Mouse (Mus musculus): ENCODE measurements around the gene Otos. TPM values are rescaled to one million over a fixed set of nuclear protein-coding genes. Genes with fewer than 3 reads are reported as not detected.

Otos gene
- polyA plus RNA-seq, 1 experiment from 2014 or later, result 0.09 TPM

DNA sequence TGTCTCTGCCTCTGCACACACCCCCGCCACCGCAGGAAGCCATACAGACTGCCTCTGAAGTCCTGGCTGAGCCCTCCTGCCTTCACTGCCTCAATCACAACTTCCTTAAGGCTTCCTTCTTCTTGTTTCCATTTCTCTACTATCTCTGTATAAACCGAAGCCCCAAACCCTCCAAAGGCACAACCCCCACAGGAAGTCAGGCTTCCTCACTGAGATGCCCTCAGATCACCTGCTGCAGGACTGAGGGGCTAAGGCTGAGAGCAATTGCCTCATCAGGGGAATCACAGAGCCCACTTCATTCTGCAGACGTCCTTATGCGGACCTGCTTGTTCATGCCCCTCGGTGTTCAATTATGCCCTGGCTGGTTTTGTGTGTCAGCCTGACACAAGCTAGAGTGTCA is 8.2 kb downstream of the Otos start:
- H3K4me1 ChIP-seq (replicated peaks; ENCODE audit: control insufficient read depth, insufficient read depth, low read length), result no peaks in the 10 kb centered on the region
- DNase-seq (ENCODE audit: low spot score), result no peak
- peak overlapping the region; percentile 77; the same call in 1 of the 2 replicates for H3K9ac ChIP-seq (ENCODE audit: low read depth, low read length)

DNA sequence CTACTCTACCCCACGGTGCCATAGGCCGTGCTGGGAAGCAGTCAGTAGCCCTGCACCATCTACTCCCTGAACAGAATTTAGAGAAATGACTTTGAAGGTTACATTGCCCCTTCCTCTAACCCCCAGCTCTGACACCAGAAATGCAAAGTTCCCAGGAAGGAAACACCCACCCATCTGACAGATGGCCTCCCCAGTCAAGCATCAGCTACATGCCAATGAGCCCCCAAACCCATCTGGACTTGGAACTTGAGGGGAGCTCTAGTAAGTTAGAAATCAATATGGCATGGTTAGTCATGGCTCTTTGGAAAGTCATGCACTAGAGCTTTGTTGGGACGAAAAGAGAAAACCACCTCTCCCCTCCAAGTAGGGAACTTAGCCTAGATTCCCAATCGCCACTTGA is 9.9 kb downstream of the Otos start:
- Histone ChIP-seq H3K27ac (ENCODE audit: low read depth, low read length) (no peak overlapping the region), H3K36me3 (ENCODE audit: control insufficient read depth, insufficient read depth, low read length) (no peaks in the 10 kb centered on the region; the same call in 1 of the 2 replicates), H3K9ac (ENCODE audit: low read depth, low read length) (no peak overlapping the region), H3K27me3 (ENCODE audit: control insufficient read depth, insufficient read depth, low read length) (no peaks in the 10 kb centered on the region), H3K4me2 (replicated peaks; ENCODE audit: low read depth, low read length) (no peak overlapping the region), H3K9me3 (ENCODE audit: control insufficient read depth, low read length) (no peaks in the 10 kb centered on the region), H3K4me1 (replicated peaks; ENCODE audit: control insufficient read depth, insufficient read depth, low read length) (no peaks in the 10 kb centered on the region), H3K4me3 (ENCODE audit: low read depth, low read length) (no peak overlapping the region)
- no peak for ATAC-seq (ENCODE audit: low FRiP score)
- DNase-seq (ENCODE audit: low spot score), result no peak
- 94% methylated on average over 4 of the region's 4 CpGs for WGBS

More for the DNA sequence above, 8.2 kb downstream of the Otos start:
- H3K27me3 ChIP-seq (ENCODE audit: control insufficient read depth, insufficient read depth, low read length), result no peaks in the 10 kb centered on the region
- WGBS, result 91% methylated on average over 6 of the region's 6 CpGs
- no peaks in the 10 kb centered on the region; the same call in 1 of the 2 replicates for H3K36me3 ChIP-seq (ENCODE audit: control insufficient read depth, insufficient read depth, low read length)
- peak overlapping the region; percentile 91; the same call in 1 of the 2 replicates for H3K4me2 ChIP-seq (replicated peaks; ENCODE audit: low read depth, low read length)
- no peaks in the 10 kb centered on the region for H3K9me3 ChIP-seq (ENCODE audit: control insufficient read depth, low read length)
- no peak overlapping the region for H3K4me3 ChIP-seq (ENCODE audit: low read depth, low read length)
- H3K27ac ChIP-seq (ENCODE audit: low read depth, low read length), result no peak overlapping the region
- ATAC-seq (ENCODE audit: low FRiP score), result no peak

DNA sequence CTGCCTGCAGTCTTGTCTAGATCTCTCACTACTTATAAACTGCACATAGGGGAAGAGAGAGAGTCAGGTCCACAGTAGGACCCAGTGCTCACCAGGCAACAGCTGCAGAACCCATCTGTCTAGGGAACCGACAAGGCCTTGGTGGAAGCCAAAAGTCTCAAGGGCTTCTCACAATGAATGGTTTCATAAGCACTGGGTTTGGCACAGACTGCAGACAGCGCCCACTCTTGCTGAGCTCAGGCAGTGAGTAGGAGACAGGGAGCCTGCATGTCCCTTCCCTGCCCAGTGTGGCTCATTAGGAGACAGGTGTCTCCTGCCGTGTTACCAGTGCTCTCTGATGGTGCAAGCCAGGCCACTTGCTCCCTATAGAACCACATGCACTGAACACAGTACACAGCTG is 10.5 kb downstream of the Otos start:
- no peak for DNase-seq (ENCODE audit: low spot score)
- no peaks in the 10 kb centered on the region; the same call in 1 of the 2 replicates for H3K36me3 ChIP-seq (ENCODE audit: control insufficient read depth, insufficient read depth, low read length)
- 84% methylated on average over 3 of the region's 3 CpGs for WGBS

DNA sequence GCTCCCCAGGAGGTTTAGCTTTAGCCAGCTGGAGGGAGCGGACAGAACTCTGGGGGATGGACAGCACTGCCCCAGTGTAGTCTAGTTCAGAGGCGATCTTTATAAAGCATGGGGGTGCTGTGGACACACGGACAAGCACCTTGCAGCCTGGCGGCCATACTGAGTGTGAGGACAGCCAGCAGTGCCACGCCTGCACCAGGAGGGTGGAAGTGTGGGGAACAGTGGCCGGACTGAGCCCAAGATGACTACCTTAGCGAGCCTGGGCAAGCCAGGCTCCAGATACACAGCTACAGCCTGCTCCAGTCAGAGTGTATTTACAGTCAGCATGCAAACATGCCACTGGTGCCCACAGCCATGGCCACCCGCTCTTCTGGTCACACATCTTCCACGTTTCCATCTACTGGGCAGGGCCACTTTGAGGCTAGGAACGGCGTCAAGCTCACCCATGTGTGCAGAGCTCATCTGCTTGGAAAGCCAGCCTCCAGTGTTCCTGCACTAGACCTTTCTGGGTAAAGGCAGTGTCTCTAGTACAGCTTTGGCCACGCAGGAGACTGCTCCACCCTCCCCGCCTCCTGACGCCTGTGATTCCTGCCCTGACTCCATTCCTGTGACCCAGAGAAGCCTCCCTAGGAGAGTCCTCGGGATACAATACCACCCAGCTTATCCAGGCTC is 11.0 kb downstream of the Otos start:
- Histone ChIP-seq H3K9me3 (ENCODE audit: control insufficient read depth, low read length) (no peaks in the 10 kb centered on the region), H3K4me2 (replicated peaks; ENCODE audit: low read depth, low read length) (no peak overlapping the region), H3K4me1 (replicated peaks; ENCODE audit: control insufficient read depth, insufficient read depth, low read length) (no peaks in the 10 kb centered on the region), H3K36me3 (ENCODE audit: control insufficient read depth, insufficient read depth, low read length) (no peaks in the 10 kb centered on the region; the same call in 1 of the 2 replicates), H3K4me3 (ENCODE audit: low read depth, low read length) (no peak overlapping the region), H3K9ac (ENCODE audit: low read depth, low read length) (no peak overlapping the region), H3K27me3 (ENCODE audit: control insufficient read depth, insufficient read depth, low read length) (no peaks in the 10 kb centered on the region), H3K27ac (ENCODE audit: low read depth, low read length) (no peak overlapping the region)
- 93% methylated on average over 15 of the region's 15 CpGs for WGBS
- ATAC-seq (ENCODE audit: low FRiP score) (no peak), DNase-seq (ENCODE audit: low spot score) (no peak)

More for the DNA sequence above, 10.5 kb downstream of the Otos start:
- no peak overlapping the region for H3K4me3 ChIP-seq (ENCODE audit: low read depth, low read length)
- H3K27me3 ChIP-seq (ENCODE audit: control insufficient read depth, insufficient read depth, low read length), result no peaks in the 10 kb centered on the region
- H3K9ac ChIP-seq (ENCODE audit: low read depth, low read length), result no peak overlapping the region
- H3K4me2 ChIP-seq (replicated peaks; ENCODE audit: low read depth, low read length), result no peak overlapping the region
- no peaks in the 10 kb centered on the region for H3K9me3 ChIP-seq (ENCODE audit: control insufficient read depth, low read length)
- H3K4me1 ChIP-seq (replicated peaks; ENCODE audit: control insufficient read depth, insufficient read depth, low read length), result no peaks in the 10 kb centered on the region
- ATAC-seq (ENCODE audit: low FRiP score), result no peak
- H3K27ac ChIP-seq (ENCODE audit: low read depth, low read length), result no peak overlapping the region

DNA sequence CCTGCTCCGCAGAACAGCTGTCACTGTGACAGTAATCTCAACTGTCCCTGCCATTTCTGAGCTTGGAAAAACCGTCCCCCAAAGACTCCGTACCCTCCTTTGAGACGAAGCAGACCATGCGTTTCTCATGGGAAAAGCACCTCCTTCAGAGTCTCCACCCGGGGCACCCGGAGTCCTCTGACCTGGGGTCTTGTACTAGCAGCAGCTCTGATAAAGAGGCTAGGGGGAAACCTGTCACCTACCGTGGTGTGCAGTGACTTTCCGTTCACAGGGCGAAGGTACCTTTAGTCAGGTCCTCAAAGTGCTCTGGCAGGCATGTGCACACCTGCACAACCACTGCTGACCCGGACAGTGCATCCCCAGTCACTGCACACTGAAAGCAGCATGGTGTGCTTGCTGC is 12.0 kb downstream of the Otos start:
- no peak overlapping the region for H3K9ac ChIP-seq (ENCODE audit: low read depth, low read length)
- no peak overlapping the region for H3K27ac ChIP-seq (ENCODE audit: low read depth, low read length)
- H3K4me1 ChIP-seq (replicated peaks; ENCODE audit: control insufficient read depth, insufficient read depth, low read length), result no peaks in the 10 kb centered on the region
- no peak for DNase-seq (ENCODE audit: low spot score)
- no peak for ATAC-seq (ENCODE audit: low FRiP score)
- no peak overlapping the region for H3K4me2 ChIP-seq (replicated peaks; ENCODE audit: low read depth, low read length)
- H3K36me3 ChIP-seq (ENCODE audit: control insufficient read depth, insufficient read depth, low read length), result no peaks in the 10 kb centered on the region; the same call in 1 of the 2 replicates
- no peaks in the 10 kb centered on the region for H3K27me3 ChIP-seq (ENCODE audit: control insufficient read depth, insufficient read depth, low read length)
- WGBS, result 92% methylated on average over 11 of the region's 11 CpGs
- H3K4me3 ChIP-seq (ENCODE audit: low read depth, low read length), result no peak overlapping the region
- no peaks in the 10 kb centered on the region for H3K9me3 ChIP-seq (ENCODE audit: control insufficient read depth, low read length)

DNA sequence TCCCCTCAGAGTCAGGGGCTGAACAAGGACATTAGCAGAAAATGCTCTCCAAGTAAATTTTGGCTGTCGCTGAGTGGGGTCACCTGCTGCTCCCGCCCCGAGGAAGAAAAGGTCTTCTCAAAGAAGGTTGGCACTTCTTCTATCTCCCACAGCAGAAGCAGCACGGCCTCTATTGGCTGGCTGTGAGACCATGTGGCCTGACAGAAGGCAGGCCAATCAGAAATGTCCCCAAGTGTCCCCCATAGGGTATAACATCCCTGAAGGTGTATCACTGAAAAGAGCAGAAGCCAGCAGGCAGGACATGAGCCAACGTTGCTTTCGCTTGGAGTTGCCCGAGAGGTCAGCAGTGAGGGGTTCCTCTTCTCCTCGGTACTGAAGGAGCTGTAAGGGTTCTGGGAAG is 12.6 kb downstream of the Otos start:
- peak overlapping the region; percentile 17; the same call in 1 of the 2 replicates for H3K27ac ChIP-seq (ENCODE audit: low read depth, low read length)
- 90% methylated on average over 8 of the region's 8 CpGs for WGBS
- H3K27me3 ChIP-seq (ENCODE audit: control insufficient read depth, insufficient read depth, low read length), result no peaks in the 10 kb centered on the region
- no peaks in the 10 kb centered on the region for H3K9me3 ChIP-seq (ENCODE audit: control insufficient read depth, low read length)
- H3K4me3 ChIP-seq (ENCODE audit: low read depth, low read length), result no peak overlapping the region
- H3K9ac ChIP-seq (ENCODE audit: low read depth, low read length), result no peak overlapping the region
- H3K4me1 ChIP-seq (replicated peaks; ENCODE audit: control insufficient read depth, insufficient read depth, low read length), result no peaks in the 10 kb centered on the region
- H3K4me2 ChIP-seq (replicated peaks; ENCODE audit: low read depth, low read length), result no peak overlapping the region
- DNase-seq (ENCODE audit: low spot score) (no peak), ATAC-seq (ENCODE audit: low FRiP score) (no peak)
- H3K36me3 ChIP-seq (ENCODE audit: control insufficient read depth, insufficient read depth, low read length), result no peaks in the 10 kb centered on the region; the same call in 1 of the 2 replicates

DNA sequence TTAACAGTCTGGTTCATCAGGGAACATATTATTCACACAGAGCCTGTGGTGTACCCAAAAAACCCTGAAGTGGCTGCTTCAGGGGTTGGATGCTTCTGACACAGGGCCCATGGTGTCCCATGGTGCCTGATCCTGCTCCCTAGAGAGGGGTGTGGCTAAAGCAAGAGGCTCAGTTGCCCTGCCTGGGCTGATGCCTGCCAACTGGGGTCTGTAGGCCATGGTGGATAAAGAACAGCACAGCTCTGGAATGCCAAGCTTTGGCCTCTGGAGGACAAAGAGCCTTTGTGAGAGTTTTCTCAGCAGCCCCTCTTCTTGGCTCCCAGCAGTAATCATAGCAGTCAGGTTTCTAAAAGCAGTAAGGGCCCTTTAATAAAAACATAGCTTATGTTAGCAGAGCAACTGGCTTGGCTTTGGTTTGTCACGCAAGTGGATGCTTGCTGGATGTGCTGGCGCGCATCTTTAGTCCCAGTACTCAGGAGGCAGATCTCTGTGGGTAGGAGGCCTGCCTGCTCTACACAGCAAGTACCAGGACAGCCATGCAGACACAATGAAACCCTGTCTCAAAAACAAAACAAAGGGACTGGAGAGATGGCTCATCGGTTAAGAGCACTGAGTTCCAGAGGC is 13.6 kb downstream of the Otos start:
- 73% methylated on average over 4 of the region's 4 CpGs for WGBS
- DNase-seq (ENCODE audit: low spot score) (peak; percentile 22), ATAC-seq (ENCODE audit: low FRiP score) (peak; percentile 69)
- no peaks in the 10 kb centered on the region for H3K27me3 ChIP-seq (ENCODE audit: control insufficient read depth, insufficient read depth, low read length)
- no peaks in the 10 kb centered on the region for H3K9me3 ChIP-seq (ENCODE audit: control insufficient read depth, low read length)
- H3K4me2 ChIP-seq (replicated peaks; ENCODE audit: low read depth, low read length), result no peak overlapping the region
- no peak overlapping the region for H3K9ac ChIP-seq (ENCODE audit: low read depth, low read length)
- peak overlapping the region; percentile 30; the same call in 1 of the 2 replicates for H3K27ac ChIP-seq (ENCODE audit: low read depth, low read length)
- H3K36me3 ChIP-seq (ENCODE audit: control insufficient read depth, insufficient read depth, low read length), result no peaks in the 10 kb centered on the region; the same call in 1 of the 2 replicates
- no peak overlapping the region for H3K4me3 ChIP-seq (ENCODE audit: low read depth, low read length)
- no peaks in the 10 kb centered on the region for H3K4me1 ChIP-seq (replicated peaks; ENCODE audit: control insufficient read depth, insufficient read depth, low read length)

DNA sequence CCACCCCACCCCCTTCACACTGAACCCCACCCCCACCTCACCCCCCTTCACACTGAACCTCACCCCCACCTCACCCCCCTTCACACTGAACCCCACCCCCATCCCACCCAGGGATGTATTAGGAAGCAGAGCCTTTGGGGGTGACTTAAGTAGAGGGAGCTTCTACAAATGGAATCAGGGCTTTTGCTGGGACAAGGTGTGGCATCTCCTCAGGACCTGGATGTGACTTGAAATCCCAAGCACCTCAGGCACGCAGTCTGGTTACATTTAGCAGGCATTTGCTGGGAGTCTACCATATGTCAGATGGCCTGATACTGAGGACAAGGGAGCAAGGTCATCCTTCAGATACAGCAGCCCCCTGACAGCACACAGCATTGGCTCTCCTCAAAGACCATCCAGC is 14.1 kb downstream of the Otos start:
- H3K9ac ChIP-seq (ENCODE audit: low read depth, low read length), result no peak overlapping the region
- no peaks in the 10 kb centered on the region; the same call in 1 of the 2 replicates for H3K36me3 ChIP-seq (ENCODE audit: control insufficient read depth, insufficient read depth, low read length)
- ATAC-seq (ENCODE audit: low FRiP score) (peak; percentile 21; the same call in 1 of the 2 replicates), DNase-seq (ENCODE audit: low spot score) (no peak)
- H3K9me3 ChIP-seq (ENCODE audit: control insufficient read depth, low read length), result no peaks in the 10 kb centered on the region
- H3K4me3 ChIP-seq (ENCODE audit: low read depth, low read length), result no peak overlapping the region
- H3K4me2 ChIP-seq (replicated peaks; ENCODE audit: low read depth, low read length), result no peak overlapping the region
- H3K27me3 ChIP-seq (ENCODE audit: control insufficient read depth, insufficient read depth, low read length), result no peaks in the 10 kb centered on the region
- H3K4me1 ChIP-seq (replicated peaks; ENCODE audit: control insufficient read depth, insufficient read depth, low read length), result no peaks in the 10 kb centered on the region
- 65% methylated on average over 1 of the region's 1 CpGs for WGBS
- H3K27ac ChIP-seq (ENCODE audit: low read depth, low read length), result peak overlapping the region; percentile 30; the same call in 1 of the 2 replicates

DNA sequence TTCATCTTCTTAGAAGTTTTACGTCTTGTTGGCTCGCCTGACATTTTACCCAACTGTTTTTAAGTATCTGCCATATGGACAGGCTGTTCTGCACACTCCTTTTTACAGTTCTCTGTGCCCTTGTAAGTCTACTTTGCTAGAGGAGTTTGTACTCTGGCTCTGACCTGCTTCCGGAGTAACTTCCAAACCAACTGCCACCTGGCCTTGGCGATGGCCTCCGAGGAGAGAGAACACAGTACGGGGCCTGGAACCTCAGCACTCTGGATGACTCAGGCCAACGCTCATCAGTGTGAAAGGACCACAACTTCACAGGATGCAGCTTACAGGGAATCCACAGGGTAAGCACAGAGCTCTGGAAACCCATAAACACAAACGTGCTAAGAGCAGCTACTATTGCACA is 14.9 kb downstream of the Otos start:
- DNase-seq (ENCODE audit: low spot score), result no peak
- no peak overlapping the region for H3K4me3 ChIP-seq (ENCODE audit: low read depth, low read length)
- 87% methylated on average over 8 of the region's 8 CpGs for WGBS
- H3K9me3 ChIP-seq (ENCODE audit: control insufficient read depth, low read length), result no peaks in the 10 kb centered on the region
- H3K27me3 ChIP-seq (ENCODE audit: control insufficient read depth, insufficient read depth, low read length), result no peaks in the 10 kb centered on the region
- H3K36me3 ChIP-seq (ENCODE audit: control insufficient read depth, insufficient read depth, low read length), result no peaks in the 10 kb centered on the region; the same call in 1 of the 2 replicates
- H3K4me1 ChIP-seq (replicated peaks; ENCODE audit: control insufficient read depth, insufficient read depth, low read length), result no peaks in the 10 kb centered on the region
- no peak overlapping the region for H3K27ac ChIP-seq (ENCODE audit: low read depth, low read length)
- ATAC-seq (ENCODE audit: low FRiP score), result no peak
- no peak overlapping the region for H3K9ac ChIP-seq (ENCODE audit: low read depth, low read length)
- H3K4me2 ChIP-seq (replicated peaks; ENCODE audit: low read depth, low read length), result no peak overlapping the region

All from hindbrain, embryonic 11.5 days (tissue).